Mouse (Mus musculus) MEL (cell line): Measurements from ENCODE around the gene Gtpbp2. TPM values are rescaled to one million over a fixed set of nuclear protein-coding genes. Genes with fewer than 3 reads are reported as not detected.
A peak's percentile ranks its signal among the peaks of the same experiment; 100 is the strongest.

Experiments
- DNase-seq: peaks from one replicate; pipeline ENCODE4 v3.0.0; 2011; ENCODE audit warnings: low read depth, low spot score
- H3K27ac ChIP-seq: 2 replicates; pipeline ENCODE4 v1.5.1; 2012; ENCODE audit warnings: low read depth, mild to moderate bottlenecking, control low read depth, low read length, moderate library complexity; ENCODE audit not compliant: control insufficient read depth
- H3K27me3 ChIP-seq, 2 experiments: fragments of 150-350 bp in 1 of 2; sonication (generic) in 1 of 2; 2 replicates each; pipeline ENCODE4 v1.6.1; 2012; ENCODE audit warnings: low read length in 2 of 2, mild to moderate bottlenecking in 2 of 2, improper control_type of control experiment in 1 of 2, moderate library complexity in 1 of 2; ENCODE audit not compliant: insufficient read depth in 2 of 2, control insufficient read depth in 1 of 2
- H3K36me3 ChIP-seq, 2 experiments: 2 replicates each; pipeline ENCODE4 v1.6.1; 2012 to 2014; ENCODE audit warnings: low read length in 2 of 2, improper control_type of control experiment in 1 of 2, inconsistent platforms in 1 of 2, mild to moderate bottlenecking in 1 of 2; ENCODE audit not compliant: insufficient read depth in 2 of 2, control insufficient read depth in 1 of 2
- H3K4me1 ChIP-seq, 2 experiments: fragments of 150-350 bp in 1 of 2; sonication (generic) in 1 of 2; 2 replicates each; pipeline ENCODE4 v1.6.1; 2012; ENCODE audit warnings: low read length in 2 of 2, improper control_type of control experiment in 1 of 2, mild to moderate bottlenecking in 1 of 2; ENCODE audit not compliant: insufficient read depth in 2 of 2, control insufficient read depth in 1 of 2
- H3K4me3 ChIP-seq, 2 experiments: fragments of 150-350 bp in 1 of 2; sonication (generic) in 1 of 2; 2 replicates each; pipeline ENCODE4 v1.5.1; 2012; ENCODE audit warnings: low read depth in 2 of 2, low read length in 2 of 2, mild to moderate bottlenecking in 2 of 2, moderate library complexity in 2 of 2, control low read depth in 1 of 2, improper control_type of control experiment in 1 of 2; ENCODE audit not compliant: control insufficient read depth in 1 of 2, insufficient read depth in 1 of 2
- H3K79me2 ChIP-seq: 2 replicates; pipeline ENCODE4 v1.6.1; 2012; ENCODE audit warnings: mild to moderate bottlenecking, low read length, moderate library complexity; ENCODE audit not compliant: control insufficient read depth, poor library complexity, insufficient read depth
- H3K9ac ChIP-seq: 2 replicates; pipeline ENCODE4 v1.6.1; 2012; ENCODE audit warnings: low read depth, mild to moderate bottlenecking, control low read depth, low read length, moderate library complexity; ENCODE audit not compliant: control insufficient read depth, poor library complexity, severe bottlenecking
- H3K9me3 ChIP-seq: fragments of 150-350 bp; sonication (generic); replicated peaks from 2 replicates; pipeline ENCODE4 v1.6.1; 2012; ENCODE audit warnings: mild to moderate bottlenecking, low read length, improper control_type of control experiment, moderate library complexity; ENCODE audit not compliant: insufficient read depth
- BHLHE40 ChIP-seq: IDR thresholded peaks from 2 replicates; pipeline ENCODE4 v1.6.1; 2012; ENCODE audit warnings: low read depth, mild to moderate bottlenecking, inconsistent platforms, low read length, improper control_type of control experiment, borderline replicate concordance
- CHD1 ChIP-seq: IDR thresholded peaks from 2 replicates; pipeline ENCODE4 v1.6.1; 2012; ENCODE audit warnings: low read depth, mild to moderate bottlenecking, inconsistent platforms, low read length, improper control_type of control experiment
- CTCF ChIP-seq, 3 experiments: IDR thresholded peaks in 2 of 3; conservative IDR thresholded peaks in 1 of 3; 2 replicates each; pipeline ENCODE4 v1.5.1; 2011 to 2012; ENCODE audit warnings: low read length in 3 of 3, low read depth in 2 of 3, mild to moderate bottlenecking in 2 of 3, improper control_type of control experiment in 1 of 3, inconsistent platforms in 1 of 3, mixed read lengths in 1 of 3, moderate library complexity in 1 of 3; ENCODE audit not compliant: control insufficient read depth in 1 of 3, insufficient read depth in 1 of 3, poor library complexity in 1 of 3, severe bottlenecking in 1 of 3
- E2F4 ChIP-seq: IDR thresholded peaks from 2 replicates; pipeline ENCODE4 v1.6.1; 2011; ENCODE audit warnings: low read depth, low read length, improper control_type of control experiment, borderline replicate concordance
- EP300 ChIP-seq, 2 experiments: IDR thresholded peaks; 2 replicates each; pipeline ENCODE4 v1.6.1; 2011; ENCODE audit warnings: improper control_type of control experiment in 2 of 2, low read length in 2 of 2, low read depth in 1 of 2, mild to moderate bottlenecking in 1 of 2
- ETS1 ChIP-seq: IDR thresholded peaks from 2 replicates; pipeline ENCODE4 v1.6.1; 2012; ENCODE audit warnings: low read depth, mild to moderate bottlenecking, inconsistent platforms, low read length, improper control_type of control experiment, moderate library complexity
- GATA1 ChIP-seq: IDR thresholded peaks from 2 replicates; pipeline ENCODE4 v1.6.1; 2011; ENCODE audit warnings: low read depth, low read length, improper control_type of control experiment
- JUND ChIP-seq: IDR thresholded peaks from 2 replicates; pipeline ENCODE4 v1.6.1; 2011; ENCODE audit warnings: low read depth, mild to moderate bottlenecking, improper control_type of control experiment, low read length
- KAT2A ChIP-seq: conservative IDR thresholded peaks from 2 replicates; pipeline ENCODE4 v1.6.1; 2012; ENCODE audit warnings: low read depth, low read length, improper control_type of control experiment, inconsistent platforms
- MAX ChIP-seq: IDR thresholded peaks from 2 replicates; pipeline ENCODE4 v1.6.1; 2011; ENCODE audit warnings: low read length, improper control_type of control experiment
- MAZ ChIP-seq: IDR thresholded peaks from 2 replicates; pipeline ENCODE4 v1.6.1; 2012; ENCODE audit warnings: low read depth, mild to moderate bottlenecking, inconsistent platforms, low read length, improper control_type of control experiment
- MEF2A ChIP-seq: IDR thresholded peaks from 2 replicates; pipeline ENCODE4 v1.6.1; 2014; ENCODE audit warnings: low read depth, mild to moderate bottlenecking, inconsistent platforms, low read length, improper control_type of control experiment; ENCODE audit not compliant: poor library complexity, insufficient replicate concordance, severe bottlenecking; ENCODE audit errors: extremely low read depth
- MXI1 ChIP-seq: IDR thresholded peaks from 2 replicates; pipeline ENCODE4 v1.6.1; 2011; ENCODE audit warnings: mild to moderate bottlenecking, low read depth, low read length, improper control_type of control experiment
- MYB ChIP-seq: IDR thresholded peaks from 2 replicates; pipeline ENCODE4 v1.6.1; 2011; ENCODE audit warnings: mild to moderate bottlenecking, low read depth, low read length, improper control_type of control experiment
- MYC ChIP-seq: IDR thresholded peaks from 2 replicates; pipeline ENCODE4 v1.6.1; 2011; ENCODE audit warnings: low read depth, mild to moderate bottlenecking, low read length, improper control_type of control experiment, moderate library complexity
- NELFE ChIP-seq: IDR thresholded peaks from 2 replicates; pipeline ENCODE4 v1.6.1; 2011; ENCODE audit warnings: low read depth, low read length, improper control_type of control experiment
- RAD21 ChIP-seq: IDR thresholded peaks from 2 replicates; pipeline ENCODE4 v1.6.1; 2011; ENCODE audit warnings: mild to moderate bottlenecking, low read depth, low read length, improper control_type of control experiment
- RCOR1 ChIP-seq: IDR thresholded peaks from 2 replicates; pipeline ENCODE4 v1.6.1; 2012; ENCODE audit warnings: low read depth, mild to moderate bottlenecking, inconsistent platforms, low read length, improper control_type of control experiment
- TAL1 ChIP-seq: IDR thresholded peaks from 2 replicates; pipeline ENCODE4 v1.6.1; 2012; ENCODE audit warnings: mild to moderate bottlenecking, inconsistent platforms, low read length, moderate library complexity, mixed read lengths
- TBP ChIP-seq: IDR thresholded peaks from 2 replicates; pipeline ENCODE4 v1.8.0; 2011; ENCODE audit warnings: low read depth, low read length, improper control_type of control experiment
- TCF12 ChIP-seq: IDR thresholded peaks from 2 replicates; pipeline ENCODE4 v1.6.1; 2014; ENCODE audit warnings: low read depth, mild to moderate bottlenecking, inconsistent platforms, low read length, improper control_type of control experiment, moderate library complexity
- polyA plus RNA-seq, 2 experiments: library from polyadenylated mRNA; stranded (reverse) in 1 of 2; unstranded in 1 of 2; fragments of >175 nt in 1 of 2; fragments of >200 nt in 1 of 2; gene quantifications; 2 replicates each; pipeline versions ENCODE4 v1.2.1 to v1.2.4; 2012; ENCODE audit warnings: low replicate concordance in 2 of 2, low read depth in 1 of 2; ENCODE audit not compliant: insufficient read length in 2 of 2, insufficient read depth in 1 of 2, missing spikeins in 1 of 2
- total RNA-seq: library from RNA; depleted of rRNA; stranded (reverse); fragments of 300-350 nt; gene quantifications from 2 replicates; pipeline ENCODE4 v1.2.3, GENCODE M21; 2012

Gene Gtpbp2
- total and polyA plus RNA-seq, 3 experiments, result 18.1 to 46.7 TPM; not detected in 1

- peaks cover 0 to 6% of the 10 kb centered on the region in 2 experiments; a peak in 2 of 4 replicates for H3K36me3 ChIP-seq
- H3K9ac ChIP-seq, result no peak overlapping the region
- peak; percentile 82 for DNase-seq
- no peaks in the 10 kb centered on the region for H3K79me2 ChIP-seq
- no peak overlapping the region for H3K4me3 ChIP-seq
- peaks cover 2 to 13% of the 10 kb centered on the region in 2 experiments; a peak in 3 of 4 replicates for H3K4me1 ChIP-seq
- no peaks in the 10 kb centered on the region for H3K27me3 ChIP-seq
- TF ChIP-seq MAX, result no peak
- no peak for TF ChIP-seq NELFE
- no peak for TF ChIP-seq E2F4
- TF ChIP-seq KAT2A, result no peak
- TF ChIP-seq GATA1, result peak; percentile 67
- TF ChIP-seq TAL1, result no peak
- no peak for TF ChIP-seq MYB
- peak; percentile 45 for TF ChIP-seq ETS1
- peak; percentile 6 for TF ChIP-seq RAD21
- peak in 1 of 3 experiments; percentile 3; a peak in 1 of 6 replicates for TF ChIP-seq CTCF (IDR thresholded peaks at IDR 0.05 in 2 of 3, conservative IDR thresholded peaks at IDR 0.05 in 1 of 3; ENCODE audit: control insufficient read depth in 1 of 3, insufficient read depth in 1 of 3, low read depth in 2 of 3, low read length in 3 of 3, poor library complexity in 1 of 3, severe bottlenecking in 1 of 3)
- no peak for TF ChIP-seq RCOR1
- no peak for TF ChIP-seq CHD1
- no peak for TF ChIP-seq MYC
- H3K27ac ChIP-seq, result no peak overlapping the region
- H3K9me3 ChIP-seq, result no peaks in the 10 kb centered on the region
These were observed 28.0 kb upstream of the Gtpbp2 start for GRCm38 (mm10) chr17:46132862-46133261.

GRCm38 (mm10) chr17:46138563-46139236 is 22.1 kb upstream of the Gtpbp2 start:
- Histone ChIP-seq H3K36me3 (peaks cover 0 to 16% of the 10 kb centered on the region in 2 experiments; a peak in 2 of 4 replicates), H3K27me3 (no peaks in the 10 kb centered on the region), H3K4me3 (no peak overlapping the region), H3K9me3 (no peaks in the 10 kb centered on the region), H3K79me2 (no peaks in the 10 kb centered on the region), H3K27ac (no peak overlapping the region), H3K9ac (no peak overlapping the region), H3K4me1 (peaks cover 15 to 19% of the 10 kb centered on the region in 2 experiments)
- TF ChIP-seq ETS1 (peak; percentile 48; the same call in 1 of the 2 replicates), MXI1 (0 out of 2 replicates have a peak, but pooled peaks have one; percentile 36), TBP (no peak)
- DNase-seq, result peak; percentile 45

- H3K36me3 ChIP-seq, result peaks cover 0 to 18% of the 10 kb centered on the region in 2 experiments; a peak in 2 of 4 replicates
- TF ChIP-seq MXI1 (peak; percentile 42; the same call in 1 of the 2 replicates), MEF2A (0 out of 2 replicates have a peak, but pooled peaks have one; percentile 10), CHD1 (no peak), KAT2A (no peak), NELFE (no peak), E2F4 (no peak), EP300 (IDR thresholded peaks at IDR 0.05; ENCODE audit: low read depth in 1 of 2, low read length in 2 of 2) (peak; percentile 60 to 80), RAD21 (no peak), TAL1 (0 out of 2 replicates have a peak, but pooled peaks have one; percentile 12), BHLHE40 (no peak), MAX (peak; percentile 69; the same call in 1 of the 2 replicates), JUND (peak; percentile 63; the same call in 1 of the 2 replicates), GATA1 (peak; percentile 69), MYC (peak; percentile 85; the same call in 1 of the 2 replicates), MAZ (no peak), TCF12 (peak; percentile 14; the same call in 1 of the 2 replicates), ETS1 (peak; percentile 96), MYB (no peak), RCOR1 (0 out of 2 replicates have a peak, but pooled peaks have one; percentile 13)
These were observed 21.0 kb upstream of the Gtpbp2 start for GRCm38 (mm10) chr17:46139872-46140271.

More at GRCm38 (mm10) chr17:46139872-46140271, 21.0 kb upstream of the Gtpbp2 start:
- Histone ChIP-seq H3K79me2 (no peaks in the 10 kb centered on the region), H3K9me3 (no peaks in the 10 kb centered on the region), H3K4me1 (peaks cover 15 to 23% of the 10 kb centered on the region in 2 experiments), H3K9ac (no peak overlapping the region), H3K27me3 (no peaks in the 10 kb centered on the region), H3K4me3 (no peak overlapping the region), H3K27ac (peak overlapping the region; percentile 5; the same call in 1 of the 2 replicates)
- peak; percentile 58 for DNase-seq
